Mouse (Mus musculus): ENCODE results near the gene Pdss2.

The Pdss2 gene

GRCm38 (mm10) chr10:43220910-43221625 lies at the start of gene Pdss2:
Gene Pdss2 (plus strand): TSS chr10:43221486.
- peak; percentile 94 for DNase-seq (ENCODE audit: low read depth, low spot score)
- H3K27me3 ChIP-seq (ENCODE audit: control insufficient read depth, insufficient read depth, low read length, poor library complexity, severe bottlenecking): no peaks in the 10 kb centered on the region
- no peaks in the 10 kb centered on the region for H3K36me3 ChIP-seq (ENCODE audit: control insufficient read depth, insufficient read depth, low read length, poor library complexity, severe bottlenecking)

GRCm38 (mm10) chr10:43172066-43172465 lies 49.2 kb upstream of the Pdss2 start:
- Histone ChIP-seq H3K36me3 (ENCODE audit: control insufficient read depth, insufficient read depth, low read length, poor library complexity, severe bottlenecking) (no peaks in the 10 kb centered on the region), H3K27me3 (ENCODE audit: control insufficient read depth, insufficient read depth, low read length, poor library complexity, severe bottlenecking) (no peaks in the 10 kb centered on the region; the same call in 1 of the 2 replicates)
- DNase-seq (ENCODE audit: low read depth, low spot score): no peak

GRCm38 (mm10) chr10:43172554-43172953 lies 48.7 kb upstream of the Pdss2 start:
- no peaks in the 10 kb centered on the region; the same call in 1 of the 2 replicates for H3K27me3 ChIP-seq (ENCODE audit: control insufficient read depth, insufficient read depth, low read length, poor library complexity, severe bottlenecking)

GRCm38 (mm10) chr10:43173141-43173827 lies 48.0 kb upstream of the Pdss2 start:
- Histone ChIP-seq H3K36me3 (ENCODE audit: control insufficient read depth, insufficient read depth, low read length, poor library complexity, severe bottlenecking) (no peaks in the 10 kb centered on the region), H3K27me3 (ENCODE audit: control insufficient read depth, insufficient read depth, low read length, poor library complexity, severe bottlenecking) (no peaks in the 10 kb centered on the region; the same call in 1 of the 2 replicates)
- peak; percentile 11 for DNase-seq (ENCODE audit: low read depth, low spot score)

More at GRCm38 (mm10) chr10:43172554-43172953, 48.7 kb upstream of the Pdss2 start:
- peak; percentile 2 for DNase-seq (ENCODE audit: low read depth, low spot score)
- no peaks in the 10 kb centered on the region for H3K36me3 ChIP-seq (ENCODE audit: control insufficient read depth, insufficient read depth, low read length, poor library complexity, severe bottlenecking)

- Histone ChIP-seq H3K36me3 (ENCODE audit: control insufficient read depth, insufficient read depth, low read length, poor library complexity, severe bottlenecking) (no peaks in the 10 kb centered on the region), H3K27me3 (ENCODE audit: control insufficient read depth, insufficient read depth, low read length, poor library complexity, severe bottlenecking) (no peaks in the 10 kb centered on the region; the same call in 1 of the 2 replicates)
- DNase-seq (ENCODE audit: low read depth, low spot score): peak; percentile 7
These were observed 47.4 kb upstream of the Pdss2 start for GRCm38 (mm10) chr10:43173828-43174325.

GRCm38 (mm10) chr10:43174326-43175155 lies 46.7 kb upstream of the Pdss2 start, which contains the start of the genes Sobp and 9030612E09Rik:
Gene Sobp (minus strand): TSS chr10:43174530.
Gene 9030612E09Rik (plus strand): TSS chr10:43174704.
- Histone ChIP-seq H3K27me3 (ENCODE audit: control insufficient read depth, insufficient read depth, low read length, poor library complexity, severe bottlenecking) (no peaks in the 10 kb centered on the region; the same call in 1 of the 2 replicates), H3K36me3 (ENCODE audit: control insufficient read depth, insufficient read depth, low read length, poor library complexity, severe bottlenecking) (no peaks in the 10 kb centered on the region)
- DNase-seq (ENCODE audit: low read depth, low spot score): peak; percentile 3

GRCm38 (mm10) chr10:43175156-43175601 lies 46.1 kb upstream of the Pdss2 start:
- no peaks in the 10 kb centered on the region; the same call in 1 of the 2 replicates for H3K27me3 ChIP-seq (ENCODE audit: control insufficient read depth, insufficient read depth, low read length, poor library complexity, severe bottlenecking)
- H3K36me3 ChIP-seq (ENCODE audit: control insufficient read depth, insufficient read depth, low read length, poor library complexity, severe bottlenecking): no peaks in the 10 kb centered on the region
- DNase-seq (ENCODE audit: low read depth, low spot score): no peak

GRCm38 (mm10) chr10:43180313-43180912 lies 40.9 kb upstream of the Pdss2 start:
- Histone ChIP-seq H3K27me3 (ENCODE audit: control insufficient read depth, insufficient read depth, low read length, poor library complexity, severe bottlenecking) (no peaks in the 10 kb centered on the region), H3K36me3 (ENCODE audit: control insufficient read depth, insufficient read depth, low read length, poor library complexity, severe bottlenecking) (no peaks in the 10 kb centered on the region)
- no peak for DNase-seq (ENCODE audit: low read depth, low spot score)

- no peaks in the 10 kb centered on the region for H3K27me3 ChIP-seq (ENCODE audit: control insufficient read depth, insufficient read depth, low read length, poor library complexity, severe bottlenecking)
- DNase-seq (ENCODE audit: low read depth, low spot score): no peak
- no peaks in the 10 kb centered on the region for H3K36me3 ChIP-seq (ENCODE audit: control insufficient read depth, insufficient read depth, low read length, poor library complexity, severe bottlenecking)
These were observed 21.1 kb upstream of the Pdss2 start for GRCm38 (mm10) chr10:43200206-43200605.

- no peak for DNase-seq (ENCODE audit: low read depth, low spot score)
- Histone ChIP-seq H3K27me3 (ENCODE audit: control insufficient read depth, insufficient read depth, low read length, poor library complexity, severe bottlenecking) (no peaks in the 10 kb centered on the region), H3K36me3 (ENCODE audit: control insufficient read depth, insufficient read depth, low read length, poor library complexity, severe bottlenecking) (no peaks in the 10 kb centered on the region)
These were observed 17.4 kb upstream of the Pdss2 start for GRCm38 (mm10) chr10:43203865-43204264.

GRCm38 (mm10) chr10:43211866-43212265 lies 9.4 kb upstream of the Pdss2 start:
- H3K36me3 ChIP-seq (ENCODE audit: control insufficient read depth, insufficient read depth, low read length, poor library complexity, severe bottlenecking): no peaks in the 10 kb centered on the region
- H3K27me3 ChIP-seq (ENCODE audit: control insufficient read depth, insufficient read depth, low read length, poor library complexity, severe bottlenecking): no peaks in the 10 kb centered on the region
- peak; percentile 76 for DNase-seq (ENCODE audit: low read depth, low spot score)

- Histone ChIP-seq H3K36me3 (ENCODE audit: control insufficient read depth, insufficient read depth, low read length, poor library complexity, severe bottlenecking) (no peaks in the 10 kb centered on the region), H3K27me3 (ENCODE audit: control insufficient read depth, insufficient read depth, low read length, poor library complexity, severe bottlenecking) (no peaks in the 10 kb centered on the region)
- no peak for DNase-seq (ENCODE audit: low read depth, low spot score)
These were observed 3.9 kb upstream of the Pdss2 start for GRCm38 (mm10) chr10:43217361-43217900.

- DNase-seq (ENCODE audit: low read depth, low spot score): peak; percentile 11
- Histone ChIP-seq H3K27me3 (ENCODE audit: control insufficient read depth, insufficient read depth, low read length, poor library complexity, severe bottlenecking) (no peaks in the 10 kb centered on the region), H3K36me3 (ENCODE audit: control insufficient read depth, insufficient read depth, low read length, poor library complexity, severe bottlenecking) (no peaks in the 10 kb centered on the region)
These were observed 807 bp upstream of the Pdss2 start for GRCm38 (mm10) chr10:43220479-43220878.

- H3K36me3 ChIP-seq (ENCODE audit: control insufficient read depth, insufficient read depth, low read length, poor library complexity, severe bottlenecking): no peaks in the 10 kb centered on the region
- DNase-seq (ENCODE audit: low read depth, low spot score): no peak
- H3K27me3 ChIP-seq (ENCODE audit: control insufficient read depth, insufficient read depth, low read length, poor library complexity, severe bottlenecking): no peaks in the 10 kb centered on the region
These were observed 373 bp downstream of the Pdss2 start for GRCm38 (mm10) chr10:43221659-43222058.

Measured in splenic B cell, adult 2 months (primary cell).